Mouse (Mus musculus) mouse embryonic stem cell (cell line): ENCODE data around the gene Rab17.

Experiments
- in situ Hi-C, 2 experiments: fragments of 300-500 bp; cut with MboI; formaldehyde crosslinking; loops; 1 replicate in 1 of 2; 3 replicates in 1 of 2; pipeline ENCODE4 v1.14.3; 2019 to 2020; ENCODE audit warnings: low sequenced_read_pairs in 2 of 2, low pct_unique_long_range_greater_than_20kb in 1 of 2, mixed read lengths in 1 of 2; ENCODE audit not compliant: unreplicated experiment in 1 of 2

Rab17 gene

GRCm38 (mm10) chr1:90951670-90952069, 17.8 kb downstream of the Rab17 start:
- in situ Hi-C loops: no loop called here

GRCm38 (mm10) chr1:90949309-90949708, 20.2 kb downstream of the Rab17 start:
- in situ Hi-C loops: no loop called here

- in situ Hi-C loops: no loop called here
Observed at GRCm38 (mm10) chr1:90947252-90947651, 22.2 kb downstream of the Rab17 start.

- in situ Hi-C loops: no loop called here
Observed at GRCm38 (mm10) chr1:90945171-90945570, 24.3 kb downstream of the Rab17 start.

- in situ Hi-C loops: no loop called here
Observed at GRCm38 (mm10) chr1:90939980-90940379, 29.5 kb downstream of the Rab17 start.

- in situ Hi-C loops: no loop called here
Observed at GRCm38 (mm10) chr1:90936990-90937389, 32.5 kb downstream of the Rab17 start.

- in situ Hi-C loops: no loop called here
Observed at GRCm38 (mm10) chr1:90933001-90933400, 36.5 kb downstream of the Rab17 start.

GRCm38 (mm10) chr1:90928575-90928934, 40.9 kb downstream of the Rab17 start:
- in situ Hi-C loops: no loop called here

GRCm38 (mm10) chr1:90927929-90928574, 41.4 kb downstream of the Rab17 start:
- in situ Hi-C loops: no loop called here

GRCm38 (mm10) chr1:90927308-90927707, 42.2 kb downstream of the Rab17 start:
- in situ Hi-C loops: no loop called here

GRCm38 (mm10) chr1:90926030-90926429, 43.4 kb downstream of the Rab17 start:
- in situ Hi-C loops: no loop called here

GRCm38 (mm10) chr1:90921687-90922086, 47.8 kb downstream of the Rab17 start:
- in situ Hi-C loops: no loop called here

- in situ Hi-C loops: no loop called here
Observed at GRCm38 (mm10) chr1:90917509-90917908, 52.0 kb downstream of the Rab17 start.

GRCm38 (mm10) chr1:90914948-90915569, 54.4 kb downstream of the Rab17 start, which contains the start of gene Mlph:
Gene Mlph, plus strand, starts transcription at chr1:90915085.
- in situ Hi-C loops: no loop called here

- in situ Hi-C loops: no loop called here
Observed at GRCm38 (mm10) chr1:90913231-90913630, 56.2 kb downstream of the Rab17 start.

- in situ Hi-C loops: no loop called here
Observed at GRCm38 (mm10) chr1:90909631-90910152, 59.8 kb downstream of the Rab17 start.

GRCm38 (mm10) chr1:90909161-90909560, 60.3 kb downstream of the Rab17 start:
- in situ Hi-C loops: no loop called here
